Mouse (Mus musculus): Measurements from ENCODE around the gene Taco1.

GRCm38 (mm10) chr11:106027607-106028006, 38.3 kb upstream of the Taco1 start:
- no peak for TF ChIP-seq POLR2A (IDR thresholded peaks at IDR 0.05; ENCODE audit: borderline replicate concordance, insufficient read depth, low read length)
- TF ChIP-seq CTCF (IDR thresholded peaks at IDR 0.05; ENCODE audit: borderline replicate concordance, insufficient read depth, low read depth, low read length), result no peak

Measured in cerebellum, adult 2 months (tissue).